Mouse (Mus musculus) MN1 (cell line): ENCODE results near the gene Arl14.
"Not testable (repeated sequence)": the region's sequence is repeated elsewhere in the genome, so short reads cannot be mapped to it uniquely, and the experiment has no call there.

Experiments used
- DNase-seq: peaks from one replicate; pipeline ENCODE4 v3.0.0-alpha.2; 2016; ENCODE audit warnings: low spot score

Arl14 gene

GRCm38 (mm10) chr3:69213465-69213864, 8.8 kb upstream of the Arl14 start:
- DNase-seq = no peak

- DNase-seq = no peak
Observed at GRCm38 (mm10) chr3:69214566-69214965, 7.7 kb upstream of the Arl14 start.

GRCm38 (mm10) chr3:69222502-69222900, 282 bp downstream of the Arl14 start:
- no peak for DNase-seq

- DNase-seq = no peak
Observed at GRCm38 (mm10) chr3:69222987-69223386, 768 bp downstream of the Arl14 start.

- no peak for DNase-seq
Observed at GRCm38 (mm10) chr3:69223666-69224065, 1.4 kb downstream of the Arl14 start.

GRCm38 (mm10) chr3:69225019-69225418, 2.8 kb downstream of the Arl14 start:
- no peak for DNase-seq

- DNase-seq = no peak
Observed at GRCm38 (mm10) chr3:69226496-69226895, 4.3 kb downstream of the Arl14 start.

- DNase-seq = no peak
Observed at GRCm38 (mm10) chr3:69228002-69228401, 5.8 kb downstream of the Arl14 start.

- no peak for DNase-seq
Observed at GRCm38 (mm10) chr3:69231522-69232138, 9.4 kb downstream of the Arl14 start.

- DNase-seq = not testable (repeated sequence)
Observed at GRCm38 (mm10) chr3:69233552-69234189, 11.5 kb downstream of the Arl14 start.

- no peak for DNase-seq
Observed at GRCm38 (mm10) chr3:69234525-69234924, 12.3 kb downstream of the Arl14 start.

GRCm38 (mm10) chr3:69235806-69236205, 13.6 kb downstream of the Arl14 start:
- no peak for DNase-seq

- no peak for DNase-seq
Observed at GRCm38 (mm10) chr3:69236491-69236890, 14.3 kb downstream of the Arl14 start.

GRCm38 (mm10) chr3:69238141-69238851, 16.1 kb downstream of the Arl14 start:
- peak; percentile 87 for DNase-seq

- DNase-seq = no peak
Observed at GRCm38 (mm10) chr3:69239246-69239645, 17.0 kb downstream of the Arl14 start.

- DNase-seq = no peak
Observed at GRCm38 (mm10) chr3:69241020-69241419, 18.8 kb downstream of the Arl14 start.

- DNase-seq = no peak
Observed at GRCm38 (mm10) chr3:69253096-69253866, 31.1 kb downstream of the Arl14 start.

- DNase-seq = no peak
Observed at GRCm38 (mm10) chr3:69254676-69255075, 32.5 kb downstream of the Arl14 start.

- peak; percentile 87 for DNase-seq
Observed at GRCm38 (mm10) chr3:69257049-69257699, 35.0 kb downstream of the Arl14 start.

- no peak for DNase-seq
Observed at GRCm38 (mm10) chr3:69263010-69263643, 40.9 kb downstream of the Arl14 start.

GRCm38 (mm10) chr3:69264299-69264698, 42.1 kb downstream of the Arl14 start:
- DNase-seq = not testable (repeated sequence)
